Mouse (Mus musculus) intestine, embryonic 14.5 days (tissue): ENCODE results near the gene Ost4. TPM values are rescaled to one million over a fixed set of nuclear protein-coding genes. Genes with fewer than 3 reads are reported as not detected.

ENCODE experiments used
- ATAC-seq: fragments of 200-750 bp; cut with Nextera tagmentation; replicated peaks from 2 replicates; pipeline ENCODE4 v1.8.0; 2017; ENCODE audit warnings: low read depth, moderate number of reproducible peaks, moderate TSS enrichment, moderate library complexity; ENCODE audit not compliant: low FRiP score, low TSS enrichment
- DNase-seq: peaks from one replicate; pipeline ENCODE4 v3.0.0-alpha.2; 2018; ENCODE audit warnings: low spot score
- H3K27ac ChIP-seq: fragments of 300-500 bp; sonication (generic); 2 replicates; pipeline ENCODE4 v1.5.1; 2014; ENCODE audit warnings: low read depth, mild to moderate bottlenecking, control low read depth
- H3K27me3 ChIP-seq: fragments of 300-500 bp; sonication (generic); replicated peaks from 2 replicates; pipeline ENCODE4 v1.6.1; 2014; ENCODE audit warnings: low read length, control low read depth; ENCODE audit not compliant: control insufficient read depth, insufficient read depth
- H3K36me3 ChIP-seq: fragments of 300-500 bp; sonication (generic); 2 replicates; pipeline ENCODE4 v1.6.1; 2014; ENCODE audit warnings: low read length, control low read depth; ENCODE audit not compliant: control insufficient read depth, insufficient read depth
- H3K4me1 ChIP-seq: fragments of 300-500 bp; sonication (generic); replicated peaks from 2 replicates; pipeline ENCODE4 v1.6.1; 2014; ENCODE audit warnings: low read length, control low read depth, mixed read lengths; ENCODE audit not compliant: control insufficient read depth, insufficient read depth
- H3K4me2 ChIP-seq: fragments of 300-500 bp; sonication (generic); 2 replicates; pipeline ENCODE4 v1.6.1; 2014; ENCODE audit warnings: low read length
- H3K4me3 ChIP-seq: fragments of 300-500 bp; sonication (generic); 2 replicates; pipeline ENCODE4 v1.5.1; 2014; ENCODE audit warnings: low read depth, low read length, control low read depth, mixed read lengths
- H3K9ac ChIP-seq: fragments of 300-500 bp; sonication (generic); 2 replicates; pipeline ENCODE4 v1.6.1; 2014; ENCODE audit warnings: mild to moderate bottlenecking, low read length
- H3K9me3 ChIP-seq: fragments of 300-500 bp; sonication (generic); 2 replicates; pipeline ENCODE4 v1.6.1; 2016; ENCODE audit warnings: low read length, control low read depth; ENCODE audit not compliant: control insufficient read depth
- WGBS: fragments of 180-500 bp; shearing (Covaris S2); extraction: QIAGEN DNeasy Blood & Tissue Kit; methylation state at CpG from one replicate; pipeline ENCODE4 v1.1.7; 2014; 5-methylcytosine and 5-hydroxymethylcytosine counted together
- polyA plus RNA-seq: library from polyadenylated mRNA; unstranded; fragments of >200 nt; fragmentation: Nextera tagmentation; extraction: Ambion mirVana; gene quantifications from 2 replicates; pipeline ENCODE4 v1.2.1, GENCODE M21; 2014

Gene Ost4
- polyA plus RNA-seq, 1 experiment from 2014 or later = 490 TPM

- no peaks in the 10 kb centered on the region for H3K27me3 ChIP-seq
- H3K4me3 ChIP-seq = peak within 1 kb of the TSS; percentile 47
- ATAC-seq (peak; percentile 86), DNase-seq (peak; percentile 98)
- no peaks in the 10 kb centered on the region for H3K9me3 ChIP-seq
- peaks cover 47% of the 10 kb centered on the region for H3K36me3 ChIP-seq
- peaks cover 21% of the 10 kb centered on the region for H3K4me1 ChIP-seq
- peak within 1 kb of the TSS; percentile 51 for H3K9ac ChIP-seq
- peak within 1 kb of the TSS; percentile 71 for H3K4me2 ChIP-seq
- 2% methylated on average over 40 of the region's 40 CpGs for WGBS
- H3K27ac ChIP-seq = peak within 1 kb of the TSS; percentile 73
Observed at GRCm38 (mm10) chr5:30921256-30922033, 13.9 kb upstream of the Ost4 start, which contains the start of gene Khk. Gene Khk (plus strand): TSS chr5:30921431.

GRCm38 (mm10) chr5:30920621-30921020 lies 13.0 kb upstream of the Ost4 start:
- ATAC-seq = no peak
- WGBS = 64% methylated on average over 19 of the region's 19 CpGs
- peaks cover 26% of the 10 kb centered on the region for H3K4me1 ChIP-seq
- H3K9me3 ChIP-seq = no peaks in the 10 kb centered on the region
- H3K36me3 ChIP-seq = peaks cover 47% of the 10 kb centered on the region
- H3K27ac ChIP-seq = 0 out of 2 replicates have a peak overlapping the region, but pooled peaks have one; percentile 73
- H3K27me3 ChIP-seq = no peaks in the 10 kb centered on the region
- peak overlapping the region; percentile 71 for H3K4me2 ChIP-seq
- H3K4me3 ChIP-seq = no peak overlapping the region
- peak; percentile 59 for DNase-seq
- H3K9ac ChIP-seq = no peak overlapping the region

DNA sequence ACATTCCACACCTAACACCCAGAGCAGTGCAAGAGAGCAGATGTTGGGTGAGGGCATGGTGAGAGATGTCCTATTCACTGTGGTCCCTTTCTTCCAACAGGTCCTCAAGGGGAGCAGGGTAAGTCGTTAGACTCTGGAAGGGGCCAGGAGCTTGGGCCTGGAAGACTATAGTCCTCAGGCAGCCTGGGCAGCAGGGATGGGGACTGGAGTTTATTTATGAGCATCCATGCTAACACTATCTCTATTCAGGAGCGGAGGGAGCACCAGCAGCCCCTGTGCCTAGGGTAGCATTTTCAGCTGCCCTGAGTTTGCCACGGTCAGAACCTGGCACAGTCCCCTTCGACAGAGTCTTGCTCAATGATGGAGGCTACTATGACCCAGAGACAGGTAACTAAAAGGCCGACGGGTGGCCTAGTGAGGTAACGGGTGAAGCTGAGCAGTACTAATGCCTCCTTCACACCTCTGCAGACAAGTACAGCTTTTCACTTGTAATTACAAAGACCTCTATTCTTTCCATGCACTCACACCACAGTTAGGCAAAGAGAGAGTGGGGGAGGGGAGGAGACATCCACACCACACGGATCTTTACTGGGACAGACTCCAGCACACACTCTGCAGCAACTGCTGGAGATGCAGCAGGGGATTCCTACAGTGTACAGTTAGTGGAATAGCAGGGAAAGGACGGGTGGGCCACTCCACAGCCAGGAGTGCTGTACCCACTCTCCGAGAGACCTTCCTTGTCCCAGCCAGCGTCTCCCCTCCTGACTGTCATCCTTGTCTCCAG lies 12.4 kb upstream of the Ost4 start:
- H3K27ac ChIP-seq = no peak overlapping the region
- H3K36me3 ChIP-seq = peaks cover 44% of the 10 kb centered on the region
- no peak overlapping the region for H3K9ac ChIP-seq
- H3K9me3 ChIP-seq = no peaks in the 10 kb centered on the region
- 71% methylated on average over 11 of the region's 11 CpGs for WGBS
- H3K4me3 ChIP-seq = no peak overlapping the region
- H3K27me3 ChIP-seq = no peaks in the 10 kb centered on the region
- DNase-seq (no peak), ATAC-seq (no peak)
- peak overlapping the region; percentile 71; the same call in 1 of the 2 replicates for H3K4me2 ChIP-seq
- peaks cover 29% of the 10 kb centered on the region for H3K4me1 ChIP-seq

DNA sequence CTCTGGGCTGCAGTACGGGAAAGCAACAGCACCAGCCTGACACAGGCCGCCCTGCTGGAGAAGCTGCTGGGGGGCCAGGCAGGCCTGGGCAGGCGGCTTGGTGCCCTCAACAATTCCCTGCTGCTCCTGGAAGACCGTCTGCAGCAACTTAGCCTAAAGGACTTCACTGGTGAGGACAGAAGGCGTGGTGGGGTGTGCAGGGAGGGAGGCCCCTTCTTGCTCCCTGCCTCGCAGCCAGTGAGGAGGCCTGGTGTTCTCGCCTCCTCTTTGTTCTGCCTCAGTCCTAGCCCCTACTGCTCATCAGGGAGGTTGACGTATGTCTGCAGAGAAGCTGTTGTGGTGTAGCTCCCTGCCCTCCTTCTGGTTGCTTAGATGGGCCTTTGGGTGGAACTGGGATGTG lies 11.1 kb upstream of the Ost4 start:
- Histone ChIP-seq H3K4me1 (peaks cover 29% of the 10 kb centered on the region), H3K27me3 (no peaks in the 10 kb centered on the region), H3K4me3 (no peak overlapping the region), H3K9me3 (no peaks in the 10 kb centered on the region), H3K36me3 (peaks cover 44% of the 10 kb centered on the region), H3K4me2 (no peak overlapping the region), H3K9ac (no peak overlapping the region), H3K27ac (no peak overlapping the region)
- DNase-seq (no peak), ATAC-seq (no peak)
- 84% methylated on average over 8 of the region's 8 CpGs for WGBS

GRCm38 (mm10) chr5:30917891-30918670 lies 10.5 kb upstream of the Ost4 start:
- Histone ChIP-seq H3K4me2 (no peak overlapping the region), H3K27ac (no peak overlapping the region), H3K9me3 (no peaks in the 10 kb centered on the region), H3K4me1 (peaks cover 29% of the 10 kb centered on the region), H3K9ac (no peak overlapping the region), H3K4me3 (no peak overlapping the region), H3K36me3 (peaks cover 44% of the 10 kb centered on the region), H3K27me3 (no peaks in the 10 kb centered on the region)
- 89% methylated on average over 31 of the region's 31 CpGs for WGBS
- ATAC-seq = no peak
- no peak for DNase-seq

- Histone ChIP-seq H3K4me3 (no peak overlapping the region), H3K9ac (no peak overlapping the region), H3K4me2 (no peak overlapping the region), H3K36me3 (peaks cover 44% of the 10 kb centered on the region), H3K4me1 (peaks cover 33% of the 10 kb centered on the region), H3K9me3 (no peaks in the 10 kb centered on the region), H3K27ac (no peak overlapping the region), H3K27me3 (no peaks in the 10 kb centered on the region)
- 89% methylated on average over 11 of the region's 11 CpGs for WGBS
- DNase-seq = no peak
- ATAC-seq = no peak
Observed at GRCm38 (mm10) chr5:30917348-30917747, 9.8 kb upstream of the Ost4 start.

- Histone ChIP-seq H3K27ac (no peak overlapping the region), H3K4me3 (no peak overlapping the region), H3K27me3 (no peaks in the 10 kb centered on the region), H3K4me1 (peaks cover 31% of the 10 kb centered on the region), H3K9ac (no peak overlapping the region), H3K36me3 (peaks cover 44% of the 10 kb centered on the region), H3K9me3 (no peaks in the 10 kb centered on the region), H3K4me2 (no peak overlapping the region)
- ATAC-seq (no peak), DNase-seq (no peak)
- WGBS = 91% methylated on average over 9 of the region's 9 CpGs
Observed at GRCm38 (mm10) chr5:30916841-30917240, 9.3 kb upstream of the Ost4 start.

GRCm38 (mm10) chr5:30915974-30916433 lies 8.4 kb upstream of the Ost4 start:
- H3K4me2 ChIP-seq = peak overlapping the region; percentile 89
- peaks cover 33% of the 10 kb centered on the region for H3K4me1 ChIP-seq
- peak overlapping the region; percentile 75 for H3K4me3 ChIP-seq
- 2% methylated on average over 7 of the region's 7 CpGs for WGBS
- ATAC-seq (peak; percentile 69), DNase-seq (peak; percentile 81)
- H3K9ac ChIP-seq = peak overlapping the region; percentile 84; the same call in 1 of the 2 replicates
- H3K36me3 ChIP-seq = peaks cover 43% of the 10 kb centered on the region
- peak overlapping the region; percentile 96; the same call in 1 of the 2 replicates for H3K27ac ChIP-seq
- no peaks in the 10 kb centered on the region for H3K9me3 ChIP-seq
- no peaks in the 10 kb centered on the region for H3K27me3 ChIP-seq
